Mouse (Mus musculus) kidney, embryonic 14.5 days (tissue): ENCODE measurements at regions not wholly inside any gene's neighbourhood (a gene's known extent, or its start where the extent isn't known, plus 50 kb on each side); places are given as distances from the start of the nearest gene placed in this dataset.

Experiments
- ATAC-seq: fragments of 200-750 bp; cut with Nextera tagmentation; 2 replicates; pipeline ENCODE4 v1.8.0; 2017; ENCODE audit warnings: moderate number of reproducible peaks, mild to moderate bottlenecking, moderate TSS enrichment, moderate library complexity; ENCODE audit not compliant: low FRiP score, low TSS enrichment
- H3K27ac ChIP-seq: fragments of 300-500 bp; sonication (generic); 2 replicates; pipeline ENCODE4 v1.5.1; 2014; ENCODE audit warnings: low read depth, mild to moderate bottlenecking, low read length, moderate library complexity, mixed read lengths
- H3K27me3 ChIP-seq: fragments of 300-500 bp; sonication (generic); 2 replicates; pipeline ENCODE4 v1.6.1; 2014; ENCODE audit warnings: mild to moderate bottlenecking, low read length; ENCODE audit not compliant: control insufficient read depth, insufficient read depth
- H3K36me3 ChIP-seq: fragments of 300-500 bp; sonication (generic); 2 replicates; pipeline ENCODE4 v1.6.1; 2014; ENCODE audit warnings: low read length, mixed read lengths; ENCODE audit not compliant: control insufficient read depth, insufficient read depth
- H3K4me1 ChIP-seq: fragments of 300-500 bp; sonication (generic); 2 replicates; pipeline ENCODE4 v1.6.1; 2014; ENCODE audit warnings: low read length, mixed read lengths; ENCODE audit not compliant: control insufficient read depth, insufficient read depth
- H3K4me2 ChIP-seq: fragments of 300-500 bp; sonication (generic); replicated peaks from 2 replicates; pipeline ENCODE4 v1.6.1; 2014; ENCODE audit warnings: low read depth, mild to moderate bottlenecking, low read length
- H3K4me3 ChIP-seq: fragments of 300-500 bp; sonication (generic); 2 replicates; pipeline ENCODE4 v1.5.1; 2014; ENCODE audit warnings: mild to moderate bottlenecking, low read length
- H3K9ac ChIP-seq: fragments of 300-500 bp; sonication (generic); 2 replicates; pipeline ENCODE4 v1.6.1; 2014; ENCODE audit warnings: low read depth, mild to moderate bottlenecking, low read length, moderate library complexity
- H3K9me3 ChIP-seq: fragments of 300-500 bp; sonication (generic); 2 replicates; pipeline ENCODE4 v1.6.1; 2016; ENCODE audit warnings: low read length; ENCODE audit not compliant: control insufficient read depth
- WGBS: fragments of 180-500 bp; shearing (Covaris S2); extraction: QIAGEN DNeasy Blood & Tissue Kit; methylation state at CpG from one replicate; pipeline ENCODE4 v1.1.7; 2014; 5-methylcytosine and 5-hydroxymethylcytosine counted together

GRCm38 (mm10) chr14:46569273-46569672 is 178.8 kb upstream of the Bmp4 start:
- Histone ChIP-seq H3K4me2 (no peak overlapping the region), H3K4me3 (no peak overlapping the region), H3K9ac (no peak overlapping the region), H3K9me3 (no peaks in the 10 kb centered on the region), H3K4me1 (peaks cover 13% of the 10 kb centered on the region), H3K27ac (no peak overlapping the region), H3K27me3 (no peaks in the 10 kb centered on the region), H3K36me3 (no peaks in the 10 kb centered on the region)
- 68% methylated on average over 8 of the region's 8 CpGs for whole genome bisulfite sequencing
- ATAC-seq, result no peak

DNA sequence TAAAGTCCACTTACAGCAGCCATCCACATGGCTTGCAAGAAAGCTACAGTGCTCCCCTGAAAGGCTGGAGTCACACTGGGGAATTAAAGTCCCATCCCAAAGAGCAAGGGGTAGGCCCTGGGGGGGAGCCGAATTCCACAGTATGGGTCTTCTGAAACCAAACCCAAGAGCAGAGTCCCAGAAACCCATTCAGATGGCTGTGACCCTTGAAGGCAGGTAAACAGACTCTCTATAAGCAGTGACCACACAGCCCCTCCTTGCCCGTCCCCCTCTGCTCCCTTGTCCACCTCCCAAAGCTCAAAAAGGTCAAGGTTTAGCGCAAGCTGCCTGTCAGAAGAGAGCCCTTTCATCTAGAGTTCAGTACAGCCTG is 176.9 kb upstream of the Bmp4 start:
- 23% methylated on average over 3 of the region's 3 CpGs for WGBS
- peak; percentile 61; the same call in 1 of the 2 replicates for ATAC-seq
- Histone ChIP-seq H3K4me2 (no peak overlapping the region), H3K4me3 (no peak overlapping the region), H3K36me3 (no peaks in the 10 kb centered on the region), H3K27ac (peak overlapping the region; percentile 30), H3K4me1 (peaks cover 13% of the 10 kb centered on the region), H3K9ac (no peak overlapping the region), H3K9me3 (no peaks in the 10 kb centered on the region), H3K27me3 (no peaks in the 10 kb centered on the region)

GRCm38 (mm10) chr14:46566681-46567410 is 176.4 kb upstream of the Bmp4 start:
- no peaks in the 10 kb centered on the region for H3K27me3 ChIP-seq
- no peaks in the 10 kb centered on the region for H3K9me3 ChIP-seq
- no peak overlapping the region; the same call in 1 of the 2 replicates for H3K27ac ChIP-seq
- no peak overlapping the region for H3K4me2 ChIP-seq
- no peaks in the 10 kb centered on the region for H3K36me3 ChIP-seq
- H3K9ac ChIP-seq, result no peak overlapping the region
- peak; percentile 26; the same call in 1 of the 2 replicates for ATAC-seq
- no peak overlapping the region for H3K4me3 ChIP-seq
- WGBS, result 8% methylated on average over 9 of the region's 9 CpGs
- H3K4me1 ChIP-seq, result peaks cover 13% of the 10 kb centered on the region

GRCm38 (mm10) chr14:46564998-46565397 is 174.5 kb upstream of the Bmp4 start:
- Histone ChIP-seq H3K27me3 (no peaks in the 10 kb centered on the region), H3K36me3 (no peaks in the 10 kb centered on the region), H3K9me3 (no peaks in the 10 kb centered on the region), H3K4me1 (peaks cover 13% of the 10 kb centered on the region), H3K4me2 (no peak overlapping the region), H3K4me3 (no peak overlapping the region), H3K9ac (no peak overlapping the region), H3K27ac (no peak overlapping the region)
- no peak for ATAC-seq
- 17% methylated on average over 3 of the region's 3 CpGs for WGBS

DNA sequence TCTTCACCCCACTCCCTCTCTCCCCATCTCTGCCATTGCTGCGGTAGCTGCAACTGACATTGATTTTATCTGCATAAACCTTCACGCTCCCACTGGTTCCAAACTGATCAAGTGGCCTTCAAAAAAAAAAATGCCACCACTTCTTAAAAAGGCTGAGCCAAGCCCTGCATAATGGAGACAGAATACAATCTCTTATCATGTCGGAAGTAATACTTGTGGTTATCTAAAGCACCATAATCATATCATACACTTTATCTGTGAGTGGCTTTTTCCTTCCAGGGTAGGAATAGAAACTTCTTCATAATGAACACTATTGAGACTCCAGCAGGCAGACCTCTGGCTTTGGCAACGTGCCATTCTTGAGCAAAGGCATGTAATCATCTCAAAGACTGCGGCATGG is 171.5 kb upstream of the Bmp4 start:
- Histone ChIP-seq H3K4me1 (peaks cover 5% of the 10 kb centered on the region), H3K36me3 (no peaks in the 10 kb centered on the region), H3K9ac (no peak overlapping the region), H3K4me2 (no peak overlapping the region), H3K4me3 (no peak overlapping the region), H3K27ac (no peak overlapping the region), H3K9me3 (no peaks in the 10 kb centered on the region), H3K27me3 (no peaks in the 10 kb centered on the region)
- ATAC-seq, result no peak
- WGBS, result 86% methylated on average over 5 of the region's 5 CpGs

GRCm38 (mm10) chr14:46553239-46553638 is 162.8 kb upstream of the Bmp4 start:
- WGBS, result 98% methylated on average over 2 of the region's 2 CpGs
- Histone ChIP-seq H3K4me2 (no peak overlapping the region), H3K9me3 (no peaks in the 10 kb centered on the region), H3K27me3 (no peaks in the 10 kb centered on the region), H3K4me3 (no peak overlapping the region), H3K27ac (no peak overlapping the region), H3K4me1 (no peaks in the 10 kb centered on the region), H3K9ac (no peak overlapping the region), H3K36me3 (no peaks in the 10 kb centered on the region)
- ATAC-seq, result no peak

GRCm38 (mm10) chr14:46546146-46546545 is 155.7 kb upstream of the Bmp4 start:
- no peak overlapping the region for H3K27ac ChIP-seq
- no peak overlapping the region for H3K4me3 ChIP-seq
- H3K36me3 ChIP-seq, result no peaks in the 10 kb centered on the region
- H3K27me3 ChIP-seq, result no peaks in the 10 kb centered on the region
- WGBS, result 57% methylated on average over 6 of the region's 6 CpGs
- no peak overlapping the region for H3K9ac ChIP-seq
- no peaks in the 10 kb centered on the region for H3K4me1 ChIP-seq
- H3K9me3 ChIP-seq, result no peaks in the 10 kb centered on the region
- ATAC-seq, result no peak
- H3K4me2 ChIP-seq, result no peak overlapping the region

GRCm38 (mm10) chr14:46539466-46540187 is 149.2 kb upstream of the Bmp4 start:
- Histone ChIP-seq H3K9ac (no peak overlapping the region), H3K9me3 (no peaks in the 10 kb centered on the region), H3K4me1 (no peaks in the 10 kb centered on the region), H3K36me3 (no peaks in the 10 kb centered on the region), H3K4me2 (no peak overlapping the region), H3K4me3 (no peak overlapping the region), H3K27ac (no peak overlapping the region), H3K27me3 (no peaks in the 10 kb centered on the region)
- ATAC-seq, result no peak
- 82% methylated on average over 6 of the region's 6 CpGs for WGBS

DNA sequence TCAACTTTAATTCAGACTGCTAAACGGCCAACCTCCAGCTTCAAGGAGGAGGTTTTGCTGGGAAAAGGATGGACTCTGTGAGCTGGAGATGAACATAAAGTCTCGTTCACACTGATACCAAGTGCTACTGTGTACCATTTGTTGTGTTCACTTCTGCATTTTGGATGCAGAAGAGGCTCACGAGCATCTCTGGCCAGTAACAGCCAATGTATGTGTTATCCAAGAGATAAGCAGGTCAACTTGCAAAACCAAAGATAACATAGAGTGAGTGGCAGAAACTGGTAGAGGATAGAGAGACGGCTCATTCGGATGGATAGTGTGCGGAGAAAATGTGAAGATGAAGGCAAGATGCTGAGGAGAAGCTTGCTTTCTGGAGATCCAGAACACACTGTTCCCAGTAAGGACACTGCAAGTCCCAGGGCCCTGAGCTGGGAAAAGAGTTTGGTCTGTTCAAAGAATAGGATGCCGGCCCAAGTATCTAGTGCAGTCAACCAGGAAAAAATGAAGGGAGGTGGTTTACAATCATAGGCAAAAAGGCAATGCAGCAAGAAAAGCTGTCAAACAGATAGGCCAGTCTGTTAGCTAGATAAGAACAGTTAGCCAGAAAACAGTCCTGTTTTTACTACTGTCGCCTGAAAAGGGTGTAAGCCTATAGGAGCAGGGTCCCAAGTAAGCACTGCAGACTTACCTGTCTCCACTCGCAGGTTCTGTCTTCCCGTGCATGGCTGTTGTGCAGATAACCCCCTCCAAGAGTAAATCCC is 145.7 kb upstream of the Bmp4 start:
- Histone ChIP-seq H3K36me3 (no peaks in the 10 kb centered on the region), H3K27ac (no peak overlapping the region), H3K4me1 (no peaks in the 10 kb centered on the region), H3K9me3 (no peaks in the 10 kb centered on the region), H3K27me3 (no peaks in the 10 kb centered on the region), H3K9ac (no peak overlapping the region), H3K4me2 (no peak overlapping the region), H3K4me3 (no peak overlapping the region)
- WGBS, result 87% methylated on average over 10 of the region's 10 CpGs
- no peak for ATAC-seq
